Mouse (Mus musculus): ENCODE results near the gene Rasgrp2. TPM values are rescaled to one million over a fixed set of nuclear protein-coding genes. Genes with fewer than 3 reads are reported as not detected.

Gene Rasgrp2
- polyA plus RNA-seq, 1 experiment from 2014 or later = 130 TPM

GRCm38 (mm10) chr19:6418984-6419692, 20.0 kb downstream of the Rasgrp2 start:
- ATAC-seq (ENCODE audit: low read depth) = peak; percentile 19; the same call in 1 of the 2 replicates
- 11% methylated on average over 15 of the region's 23 CpGs for WGBS
- H3K4me2 ChIP-seq (ENCODE audit: low read depth, low read length) = peak overlapping the region; percentile 78

GRCm38 (mm10) chr19:6419805-6420310, 20.7 kb downstream of the Rasgrp2 start:
- Histone ChIP-seq H3K27ac (ENCODE audit: low read depth, low read length) (peak overlapping the region; percentile 92), H3K4me3 (ENCODE audit: low read depth, low read length) (peak overlapping the region; percentile 64), H3K36me3 (ENCODE audit: control insufficient read depth, insufficient read depth, low read length) (no peaks in the 10 kb centered on the region), H3K9me3 (ENCODE audit: control insufficient read depth, low read length) (no peaks in the 10 kb centered on the region), H3K9ac (replicated peaks; ENCODE audit: low read depth, low read length) (peak overlapping the region; percentile 80), H3K4me1 (ENCODE audit: control insufficient read depth, insufficient read depth, low read length) (peaks cover 57% of the 10 kb centered on the region), H3K4me2 (ENCODE audit: low read depth, low read length) (peak overlapping the region; percentile 78), H3K27me3 (ENCODE audit: control insufficient read depth, insufficient read depth, low read length) (no peaks in the 10 kb centered on the region)
- WGBS = 43% methylated on average over 9 of the region's 9 CpGs
- no peak for ATAC-seq (ENCODE audit: low read depth)

More at GRCm38 (mm10) chr19:6418984-6419692, 20.0 kb downstream of the Rasgrp2 start:
- Histone ChIP-seq H3K4me3 (ENCODE audit: low read depth, low read length) (peak overlapping the region; percentile 64), H3K27ac (ENCODE audit: low read depth, low read length) (peak overlapping the region; percentile 92), H3K4me1 (ENCODE audit: control insufficient read depth, insufficient read depth, low read length) (peaks cover 51% of the 10 kb centered on the region), H3K9ac (replicated peaks; ENCODE audit: low read depth, low read length) (peak overlapping the region; percentile 80), H3K36me3 (ENCODE audit: control insufficient read depth, insufficient read depth, low read length) (no peaks in the 10 kb centered on the region), H3K27me3 (ENCODE audit: control insufficient read depth, insufficient read depth, low read length) (no peaks in the 10 kb centered on the region), H3K9me3 (ENCODE audit: control insufficient read depth, low read length) (no peaks in the 10 kb centered on the region)

GRCm38 (mm10) chr19:6420481-6421210, 21.5 kb downstream of the Rasgrp2 start:
- Histone ChIP-seq H3K27ac (ENCODE audit: low read depth, low read length) (no peak overlapping the region), H3K4me2 (ENCODE audit: low read depth, low read length) (peak overlapping the region; percentile 78), H3K9me3 (ENCODE audit: control insufficient read depth, low read length) (no peaks in the 10 kb centered on the region), H3K27me3 (ENCODE audit: control insufficient read depth, insufficient read depth, low read length) (no peaks in the 10 kb centered on the region), H3K4me1 (ENCODE audit: control insufficient read depth, insufficient read depth, low read length) (peaks cover 60% of the 10 kb centered on the region), H3K9ac (replicated peaks; ENCODE audit: low read depth, low read length) (peak overlapping the region; percentile 80), H3K4me3 (ENCODE audit: low read depth, low read length) (peak overlapping the region; percentile 64), H3K36me3 (ENCODE audit: control insufficient read depth, insufficient read depth, low read length) (no peaks in the 10 kb centered on the region)
- 48% methylated on average over 19 of the region's 19 CpGs for WGBS
- no peak for ATAC-seq (ENCODE audit: low read depth)

GRCm38 (mm10) chr19:6421211-6421590, 22.1 kb downstream of the Rasgrp2 start:
- H3K9ac ChIP-seq (replicated peaks; ENCODE audit: low read depth, low read length) = no peak overlapping the region
- no peak overlapping the region; the same call in 1 of the 2 replicates for H3K4me3 ChIP-seq (ENCODE audit: low read depth, low read length)
- H3K9me3 ChIP-seq (ENCODE audit: control insufficient read depth, low read length) = no peaks in the 10 kb centered on the region
- WGBS = 74% methylated on average over 9 of the region's 9 CpGs
- H3K27ac ChIP-seq (ENCODE audit: low read depth, low read length) = no peak overlapping the region
- no peaks in the 10 kb centered on the region for H3K27me3 ChIP-seq (ENCODE audit: control insufficient read depth, insufficient read depth, low read length)
- peaks cover 59% of the 10 kb centered on the region for H3K4me1 ChIP-seq (ENCODE audit: control insufficient read depth, insufficient read depth, low read length)
- H3K4me2 ChIP-seq (ENCODE audit: low read depth, low read length) = peak overlapping the region; percentile 78
- no peak for ATAC-seq (ENCODE audit: low read depth)
- H3K36me3 ChIP-seq (ENCODE audit: control insufficient read depth, insufficient read depth, low read length) = no peaks in the 10 kb centered on the region

GRCm38 (mm10) chr19:6422014-6422413, 22.9 kb downstream of the Rasgrp2 start:
- Histone ChIP-seq H3K4me2 (ENCODE audit: low read depth, low read length) (no peak overlapping the region), H3K27me3 (ENCODE audit: control insufficient read depth, insufficient read depth, low read length) (no peaks in the 10 kb centered on the region)

GRCm38 (mm10) chr19:6423241-6423640, 24.1 kb downstream of the Rasgrp2 start:
- no peaks in the 10 kb centered on the region for H3K9me3 ChIP-seq (ENCODE audit: control insufficient read depth, low read length)
- 81% methylated on average over 16 of the region's 16 CpGs for WGBS
- ATAC-seq (ENCODE audit: low read depth) = no peak
- H3K4me2 ChIP-seq (ENCODE audit: low read depth, low read length) = no peak overlapping the region
- no peak overlapping the region for H3K9ac ChIP-seq (replicated peaks; ENCODE audit: low read depth, low read length)
- H3K4me1 ChIP-seq (ENCODE audit: control insufficient read depth, insufficient read depth, low read length) = peaks cover 65% of the 10 kb centered on the region
- H3K27ac ChIP-seq (ENCODE audit: low read depth, low read length) = no peak overlapping the region
- H3K36me3 ChIP-seq (ENCODE audit: control insufficient read depth, insufficient read depth, low read length) = 0 out of 2 replicates have a peak, but pooled peaks cover 2% of the 10 kb centered on the region
- no peak overlapping the region for H3K4me3 ChIP-seq (ENCODE audit: low read depth, low read length)
- H3K27me3 ChIP-seq (ENCODE audit: control insufficient read depth, insufficient read depth, low read length) = peaks cover 5% of the 10 kb centered on the region; the same call in 1 of the 2 replicates

More at GRCm38 (mm10) chr19:6422014-6422413, 22.9 kb downstream of the Rasgrp2 start:
- H3K4me3 ChIP-seq (ENCODE audit: low read depth, low read length) = no peak overlapping the region
- H3K36me3 ChIP-seq (ENCODE audit: control insufficient read depth, insufficient read depth, low read length) = no peaks in the 10 kb centered on the region
- H3K27ac ChIP-seq (ENCODE audit: low read depth, low read length) = no peak overlapping the region
- no peak overlapping the region for H3K9ac ChIP-seq (replicated peaks; ENCODE audit: low read depth, low read length)
- peaks cover 59% of the 10 kb centered on the region for H3K4me1 ChIP-seq (ENCODE audit: control insufficient read depth, insufficient read depth, low read length)
- 65% methylated on average over 7 of the region's 7 CpGs for WGBS
- ATAC-seq (ENCODE audit: low read depth) = no peak
- no peaks in the 10 kb centered on the region for H3K9me3 ChIP-seq (ENCODE audit: control insufficient read depth, low read length)

GRCm38 (mm10) chr19:6424137-6424881, 25.2 kb downstream of the Rasgrp2 start:
- no peak overlapping the region for H3K4me2 ChIP-seq (ENCODE audit: low read depth, low read length)
- no peak overlapping the region for H3K4me3 ChIP-seq (ENCODE audit: low read depth, low read length)
- H3K9ac ChIP-seq (replicated peaks; ENCODE audit: low read depth, low read length) = no peak overlapping the region

GRCm38 (mm10) chr19:6425595-6425994, 26.5 kb downstream of the Rasgrp2 start:
- no peak overlapping the region; the same call in 1 of the 2 replicates for H3K27ac ChIP-seq (ENCODE audit: low read depth, low read length)
- no peak overlapping the region for H3K4me3 ChIP-seq (ENCODE audit: low read depth, low read length)
- H3K36me3 ChIP-seq (ENCODE audit: control insufficient read depth, insufficient read depth, low read length) = 0 out of 2 replicates have a peak, but pooled peaks cover 5% of the 10 kb centered on the region
- H3K4me1 ChIP-seq (ENCODE audit: control insufficient read depth, insufficient read depth, low read length) = peaks cover 67% of the 10 kb centered on the region
- WGBS = 24% methylated on average over 5 of the region's 5 CpGs
- H3K9me3 ChIP-seq (ENCODE audit: control insufficient read depth, low read length) = no peaks in the 10 kb centered on the region
- no peak for ATAC-seq (ENCODE audit: low read depth)
- H3K4me2 ChIP-seq (ENCODE audit: low read depth, low read length) = peak overlapping the region; percentile 18; the same call in 1 of the 2 replicates
- no peak overlapping the region for H3K9ac ChIP-seq (replicated peaks; ENCODE audit: low read depth, low read length)
- H3K27me3 ChIP-seq (ENCODE audit: control insufficient read depth, insufficient read depth, low read length) = peaks cover 7% of the 10 kb centered on the region; the same call in 1 of the 2 replicates

More at GRCm38 (mm10) chr19:6424137-6424881, 25.2 kb downstream of the Rasgrp2 start:
- Histone ChIP-seq H3K36me3 (ENCODE audit: control insufficient read depth, insufficient read depth, low read length) (0 out of 2 replicates have a peak, but pooled peaks cover 5% of the 10 kb centered on the region), H3K27ac (ENCODE audit: low read depth, low read length) (no peak overlapping the region), H3K27me3 (ENCODE audit: control insufficient read depth, insufficient read depth, low read length) (peaks cover 7% of the 10 kb centered on the region; the same call in 1 of the 2 replicates), H3K9me3 (ENCODE audit: control insufficient read depth, low read length) (no peaks in the 10 kb centered on the region), H3K4me1 (ENCODE audit: control insufficient read depth, insufficient read depth, low read length) (peaks cover 73% of the 10 kb centered on the region)
- no peak for ATAC-seq (ENCODE audit: low read depth)
- WGBS = 61% methylated on average over 8 of the region's 8 CpGs

Data from neural tube, embryonic 14.5 days (tissue).